Mouse (Mus musculus): ENCODE data around the gene Gal3st2c. TPM values are rescaled to one million over a fixed set of nuclear protein-coding genes. Genes with fewer than 3 reads are reported as not detected.
"Not testable (repeated sequence)": the region's sequence is repeated elsewhere in the genome, so short reads cannot be mapped to it uniquely, and the experiment has no call there.

Gene Gal3st2c
- polyA plus RNA-seq, 1 experiment from 2014 or later, result not detected

DNA sequence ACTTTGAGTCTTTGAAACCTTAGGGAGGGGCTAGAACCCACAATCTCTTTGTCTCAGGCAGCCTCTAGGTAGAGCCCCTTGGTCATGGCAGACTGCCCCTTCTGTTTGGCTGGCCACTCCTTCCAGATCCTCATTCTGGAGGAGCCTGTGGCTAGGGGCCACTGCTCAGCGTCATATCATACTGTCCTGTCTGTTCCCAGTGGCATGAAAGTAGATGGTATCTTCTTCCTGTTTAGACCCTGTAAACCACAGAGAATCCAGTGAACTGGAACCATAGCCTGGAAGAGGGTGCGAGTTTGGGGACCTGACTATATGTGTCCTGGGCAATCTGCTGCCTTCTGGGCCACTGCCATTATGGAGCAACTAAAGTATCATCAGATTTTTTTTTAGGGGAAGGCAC is 759 bp downstream of the Gal3st2c start:
- H3K9ac ChIP-seq (ENCODE audit: low read length); H3K9me3 ChIP-seq (replicated peaks; ENCODE audit: control insufficient read depth, low read length); H3K27ac ChIP-seq (ENCODE audit: low read length); H3K27me3 ChIP-seq (ENCODE audit: control insufficient read depth, insufficient read depth, low read length); H3K4me1 ChIP-seq (ENCODE audit: control insufficient read depth, insufficient read depth, low read length); H3K4me3 ChIP-seq (replicated peaks; ENCODE audit: low read length); ATAC-seq (ENCODE audit: insufficient read depth, low FRiP score); H3K36me3 ChIP-seq (ENCODE audit: control insufficient read depth, insufficient read depth, low read length); H3K4me2 ChIP-seq (ENCODE audit: low read depth, low read length): not testable (repeated sequence)
- WGBS, result 82% methylated on average over 2 of the region's 2 CpGs

DNA sequence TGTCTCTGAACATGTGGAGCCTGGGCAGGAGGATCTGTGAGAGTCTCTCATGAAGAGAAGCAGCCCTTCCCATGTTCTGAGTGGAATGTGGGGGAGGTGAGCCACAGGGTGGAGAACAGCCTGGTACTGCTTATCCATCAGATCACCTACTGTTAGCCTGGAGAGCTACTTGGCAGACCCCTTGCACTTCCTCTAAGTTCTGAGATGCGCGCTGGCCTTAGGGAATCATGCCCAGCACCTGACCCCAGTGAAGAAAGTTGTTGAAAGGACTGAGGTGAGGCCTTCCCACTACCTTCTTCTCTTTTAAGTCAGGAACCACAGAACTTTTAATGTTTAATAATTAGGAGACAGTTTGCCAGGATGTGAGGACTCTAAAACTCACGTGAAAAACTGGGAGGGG is 1.2 kb downstream of the Gal3st2c start:
- H3K27ac ChIP-seq (ENCODE audit: low read length); ATAC-seq (ENCODE audit: insufficient read depth, low FRiP score); H3K36me3 ChIP-seq (ENCODE audit: control insufficient read depth, insufficient read depth, low read length); H3K9me3 ChIP-seq (replicated peaks; ENCODE audit: control insufficient read depth, low read length); H3K4me3 ChIP-seq (replicated peaks; ENCODE audit: low read length); H3K4me1 ChIP-seq (ENCODE audit: control insufficient read depth, insufficient read depth, low read length); H3K9ac ChIP-seq (ENCODE audit: low read length); H3K27me3 ChIP-seq (ENCODE audit: control insufficient read depth, insufficient read depth, low read length); H3K4me2 ChIP-seq (ENCODE audit: low read depth, low read length): not testable (repeated sequence)
- 66% methylated on average over 3 of the region's 3 CpGs for WGBS

DNA sequence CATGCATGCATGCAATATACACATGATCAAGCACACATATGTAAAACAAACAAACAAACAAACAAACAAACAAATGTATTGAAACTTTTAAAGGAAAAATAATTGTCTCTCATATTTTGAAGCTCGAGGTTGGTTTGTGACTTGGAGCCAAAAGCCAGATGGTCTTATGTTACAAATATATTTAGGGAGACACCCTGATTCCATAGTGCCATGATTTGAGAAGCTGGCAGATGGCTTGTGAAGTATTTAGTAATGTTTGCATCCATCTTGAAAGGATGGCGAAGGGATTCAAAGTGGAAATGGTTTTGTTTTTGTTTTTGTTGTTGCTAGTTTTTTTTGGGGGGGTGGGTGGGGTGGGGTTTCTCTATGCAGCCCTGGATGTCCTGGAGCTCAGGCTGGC is 10.7 kb downstream of the Gal3st2c start:
- H3K36me3 ChIP-seq (ENCODE audit: control insufficient read depth, insufficient read depth, low read length), result no peaks in the 10 kb centered on the region
- no peak overlapping the region for H3K27ac ChIP-seq (ENCODE audit: low read length)
- H3K9ac ChIP-seq (ENCODE audit: low read length), result no peak overlapping the region
- H3K4me2 ChIP-seq (ENCODE audit: low read depth, low read length), result no peak overlapping the region
- no peaks in the 10 kb centered on the region for H3K27me3 ChIP-seq (ENCODE audit: control insufficient read depth, insufficient read depth, low read length)
- 78% methylated on average over 2 of the region's 2 CpGs for WGBS
- ATAC-seq (ENCODE audit: insufficient read depth, low FRiP score), result no peak
- H3K4me1 ChIP-seq (ENCODE audit: control insufficient read depth, insufficient read depth, low read length), result no peaks in the 10 kb centered on the region
- no peaks in the 10 kb centered on the region for H3K9me3 ChIP-seq (replicated peaks; ENCODE audit: control insufficient read depth, low read length)
- no peak overlapping the region for H3K4me3 ChIP-seq (replicated peaks; ENCODE audit: low read length)

DNA sequence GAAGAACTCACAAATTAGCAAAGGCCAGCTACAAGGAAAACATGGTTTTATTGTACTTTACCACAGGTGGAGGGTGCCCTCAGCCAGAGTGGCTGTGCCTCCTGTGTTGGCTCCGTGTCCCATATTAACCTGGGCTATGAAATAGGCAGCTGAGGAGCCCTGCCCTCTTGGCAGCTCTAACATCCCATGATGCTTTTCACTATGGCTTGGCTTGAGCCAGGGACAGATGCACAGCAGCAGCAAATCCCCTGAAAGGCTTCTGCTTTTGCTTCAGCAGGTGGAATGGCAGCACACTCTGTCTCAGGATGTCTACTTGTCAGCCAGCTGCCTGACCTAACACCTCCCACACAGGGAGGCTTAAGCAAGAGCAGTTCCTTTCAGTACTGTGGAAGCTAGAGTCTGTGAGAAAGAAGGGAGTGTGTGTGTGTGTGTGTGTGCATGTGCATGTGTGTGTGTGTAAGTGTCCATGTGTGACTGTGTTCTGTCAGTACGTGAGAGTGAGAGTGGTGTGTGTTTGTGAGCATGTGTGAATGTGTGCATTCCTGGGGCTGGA is 15.7 kb downstream of the Gal3st2c start:
- H3K9ac ChIP-seq (ENCODE audit: low read length); H3K27me3 ChIP-seq (ENCODE audit: control insufficient read depth, insufficient read depth, low read length); H3K4me2 ChIP-seq (ENCODE audit: low read depth, low read length); ATAC-seq (ENCODE audit: insufficient read depth, low FRiP score); H3K4me1 ChIP-seq (ENCODE audit: control insufficient read depth, insufficient read depth, low read length); H3K36me3 ChIP-seq (ENCODE audit: control insufficient read depth, insufficient read depth, low read length); H3K9me3 ChIP-seq (replicated peaks; ENCODE audit: control insufficient read depth, low read length); H3K4me3 ChIP-seq (replicated peaks; ENCODE audit: low read length); H3K27ac ChIP-seq (ENCODE audit: low read length): not testable (repeated sequence)
- 64% methylated on average over 2 of the region's 2 CpGs for WGBS

DNA sequence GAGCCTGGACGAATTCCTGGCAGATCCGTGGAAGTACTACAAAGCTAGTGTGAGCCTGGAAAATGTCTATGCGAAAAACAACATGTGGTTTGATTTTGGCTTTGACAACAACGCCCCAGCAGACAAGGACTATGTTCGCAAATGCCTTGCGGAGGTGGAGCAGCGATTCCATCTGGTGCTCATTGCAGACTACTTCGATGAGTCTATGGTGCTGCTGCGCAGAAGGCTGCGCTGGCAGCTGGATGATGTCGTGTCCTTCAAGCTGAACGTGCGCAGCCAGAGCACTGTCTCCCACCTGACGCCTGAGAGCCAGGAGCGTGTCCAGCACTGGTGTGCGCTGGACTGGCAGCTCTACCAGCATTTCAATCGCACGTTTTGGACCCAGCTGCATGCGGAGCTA is 18.5 kb downstream of the Gal3st2c start:
- not testable (repeated sequence) for H3K27me3 ChIP-seq (ENCODE audit: control insufficient read depth, insufficient read depth, low read length); H3K27ac ChIP-seq (ENCODE audit: low read length); ATAC-seq (ENCODE audit: insufficient read depth, low FRiP score); H3K4me2 ChIP-seq (ENCODE audit: low read depth, low read length); H3K4me1 ChIP-seq (ENCODE audit: control insufficient read depth, insufficient read depth, low read length); H3K4me3 ChIP-seq (replicated peaks; ENCODE audit: low read length); H3K36me3 ChIP-seq (ENCODE audit: control insufficient read depth, insufficient read depth, low read length); H3K9ac ChIP-seq (ENCODE audit: low read length); H3K9me3 ChIP-seq (replicated peaks; ENCODE audit: control insufficient read depth, low read length)
- WGBS, result 84% methylated on average over 15 of the region's 19 CpGs

DNA sequence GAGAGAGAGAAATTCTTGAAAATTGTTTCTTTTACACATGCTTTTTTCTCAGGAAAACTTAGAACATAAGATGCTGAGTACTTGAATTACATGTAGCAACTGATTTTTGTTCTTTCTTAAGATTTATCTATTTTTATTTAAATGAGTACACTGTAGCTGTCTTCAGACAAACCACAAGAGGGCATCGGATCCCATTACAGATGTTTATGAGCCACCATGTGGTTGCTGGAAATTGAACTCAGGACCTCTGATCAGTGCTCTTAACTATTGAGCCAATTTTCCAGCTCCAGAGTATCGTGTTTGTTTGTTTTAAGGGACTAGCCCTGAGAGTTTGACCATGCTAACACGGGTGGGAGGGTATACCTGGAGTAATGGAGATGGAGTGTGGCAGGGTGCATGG is 21.3 kb downstream of the Gal3st2c start:
- Histone ChIP-seq H3K9ac (ENCODE audit: low read length) (no peak overlapping the region), H3K36me3 (ENCODE audit: control insufficient read depth, insufficient read depth, low read length) (no peaks in the 10 kb centered on the region), H3K4me1 (ENCODE audit: control insufficient read depth, insufficient read depth, low read length) (no peaks in the 10 kb centered on the region), H3K27ac (ENCODE audit: low read length) (no peak overlapping the region), H3K27me3 (ENCODE audit: control insufficient read depth, insufficient read depth, low read length) (no peaks in the 10 kb centered on the region), H3K9me3 (replicated peaks; ENCODE audit: control insufficient read depth, low read length) (no peaks in the 10 kb centered on the region), H3K4me3 (replicated peaks; ENCODE audit: low read length) (no peak overlapping the region), H3K4me2 (ENCODE audit: low read depth, low read length) (no peak overlapping the region)
- WGBS, result 62% methylated on average over 3 of the region's 3 CpGs
- no peak for ATAC-seq (ENCODE audit: insufficient read depth, low FRiP score)

DNA sequence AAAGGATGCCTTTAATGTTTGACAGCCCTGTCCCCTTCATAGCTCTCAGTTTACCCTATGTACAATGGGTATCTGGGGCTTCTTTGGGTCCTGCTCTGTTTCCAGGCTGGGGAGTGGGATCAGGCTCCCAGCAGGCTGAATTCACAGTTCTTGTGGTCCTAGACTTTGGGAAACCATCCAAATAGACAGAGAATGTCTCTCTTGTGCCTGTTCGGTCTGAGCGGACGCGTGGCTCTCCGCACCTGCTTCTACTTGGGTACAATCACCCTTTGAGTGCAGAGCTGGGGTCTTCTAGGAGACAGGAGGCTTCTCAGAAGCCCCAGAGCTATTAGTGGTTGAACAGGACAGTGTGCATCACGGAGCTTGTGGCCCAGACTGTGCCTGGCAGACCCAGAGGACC is 29.8 kb downstream of the Gal3st2c start, which contains the start of gene Neu4:
Neu4 (plus strand) TSS at position 301 of the 400 bp plus-strand sequence.
- H3K9ac ChIP-seq (ENCODE audit: low read length), result no peak within 1 kb of the TSS
- no peak within 1 kb of the TSS for H3K4me2 ChIP-seq (ENCODE audit: low read depth, low read length)
- no peaks in the 10 kb centered on the region for H3K36me3 ChIP-seq (ENCODE audit: control insufficient read depth, insufficient read depth, low read length)
- 83% methylated on average over 6 of the region's 6 CpGs for WGBS
- no peaks in the 10 kb centered on the region for H3K9me3 ChIP-seq (replicated peaks; ENCODE audit: control insufficient read depth, low read length)
- ATAC-seq (ENCODE audit: insufficient read depth, low FRiP score), result no peak
- H3K4me3 ChIP-seq (replicated peaks; ENCODE audit: low read length), result no peak within 1 kb of the TSS
- no peaks in the 10 kb centered on the region for H3K27me3 ChIP-seq (ENCODE audit: control insufficient read depth, insufficient read depth, low read length)
- H3K4me1 ChIP-seq (ENCODE audit: control insufficient read depth, insufficient read depth, low read length), result no peaks in the 10 kb centered on the region
- H3K27ac ChIP-seq (ENCODE audit: low read length), result no peak within 1 kb of the TSS

DNA sequence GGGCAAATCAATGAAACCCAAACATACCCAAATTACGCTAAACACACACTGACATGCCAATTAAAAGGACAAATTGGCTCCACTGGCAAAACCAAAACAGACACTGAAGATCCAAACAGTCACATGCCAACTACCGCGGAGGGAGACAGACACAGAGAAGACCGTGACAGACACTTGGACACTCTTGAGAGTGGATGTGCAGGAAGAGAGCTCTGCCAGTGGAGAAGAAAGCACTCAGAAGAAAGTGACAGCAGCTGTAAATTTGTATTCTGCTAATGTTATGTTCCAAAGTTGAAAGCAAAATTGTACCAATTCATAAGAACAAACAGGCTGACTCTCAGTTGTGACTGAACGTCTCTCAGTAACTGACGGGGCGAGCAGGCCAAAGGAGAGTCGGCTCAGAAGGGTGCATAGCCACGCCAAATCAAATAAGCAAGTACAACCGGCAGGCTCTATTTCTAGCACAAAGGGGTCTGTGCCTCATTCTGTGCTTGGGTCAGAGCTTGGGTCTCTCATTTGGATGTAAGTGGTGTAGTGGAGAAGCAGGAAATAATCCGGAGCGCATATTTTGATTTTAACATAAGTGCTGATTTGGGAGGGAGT is 37.3 kb downstream of the Gal3st2c start:
- Histone ChIP-seq H3K4me2 (ENCODE audit: low read depth, low read length) (no peak overlapping the region), H3K27me3 (ENCODE audit: control insufficient read depth, insufficient read depth, low read length) (no peaks in the 10 kb centered on the region), H3K9ac (ENCODE audit: low read length) (no peak overlapping the region), H3K4me1 (ENCODE audit: control insufficient read depth, insufficient read depth, low read length) (no peaks in the 10 kb centered on the region), H3K27ac (ENCODE audit: low read length) (no peak overlapping the region), H3K9me3 (replicated peaks; ENCODE audit: control insufficient read depth, low read length) (no peaks in the 10 kb centered on the region), H3K4me3 (replicated peaks; ENCODE audit: low read length) (no peak overlapping the region), H3K36me3 (ENCODE audit: control insufficient read depth, insufficient read depth, low read length) (no peaks in the 10 kb centered on the region)
- no peak for ATAC-seq (ENCODE audit: insufficient read depth, low FRiP score)
- WGBS, result 71% methylated on average over 12 of the region's 12 CpGs

DNA sequence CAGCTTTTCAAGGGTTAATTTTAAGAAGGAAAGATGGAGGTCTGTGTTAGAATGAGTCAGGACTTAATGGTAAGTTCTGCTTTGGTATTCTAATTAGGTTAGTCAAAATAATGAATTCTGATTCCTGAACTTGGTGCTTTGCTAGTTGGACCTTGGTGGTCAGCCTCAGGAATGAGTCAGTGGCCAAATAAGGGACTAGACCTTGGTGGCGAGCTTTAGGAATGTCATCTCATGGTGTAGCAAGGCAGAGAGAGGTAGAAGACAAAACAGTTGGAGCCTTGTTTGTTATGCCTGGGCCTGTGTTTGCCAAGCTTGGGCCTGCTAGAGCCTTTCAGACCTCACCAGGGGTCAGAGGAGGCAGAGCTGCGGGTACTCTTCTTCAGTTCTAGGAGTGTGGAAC is 38.4 kb downstream of the Gal3st2c start:
- Histone ChIP-seq H3K27me3 (ENCODE audit: control insufficient read depth, insufficient read depth, low read length) (no peaks in the 10 kb centered on the region), H3K4me2 (ENCODE audit: low read depth, low read length) (no peak overlapping the region), H3K27ac (ENCODE audit: low read length) (no peak overlapping the region), H3K36me3 (ENCODE audit: control insufficient read depth, insufficient read depth, low read length) (no peaks in the 10 kb centered on the region), H3K4me1 (ENCODE audit: control insufficient read depth, insufficient read depth, low read length) (no peaks in the 10 kb centered on the region), H3K9me3 (replicated peaks; ENCODE audit: control insufficient read depth, low read length) (no peaks in the 10 kb centered on the region), H3K4me3 (replicated peaks; ENCODE audit: low read length) (no peak overlapping the region), H3K9ac (ENCODE audit: low read length) (no peak overlapping the region)
- ATAC-seq (ENCODE audit: insufficient read depth, low FRiP score), result no peak
- WGBS, result 89% methylated on average over 2 of the region's 2 CpGs

Measured in stomach, embryonic 16.5 days (tissue).